Mouse (Mus musculus): ENCODE results near the gene Prmt1.

Prmt1 gene

DNA sequence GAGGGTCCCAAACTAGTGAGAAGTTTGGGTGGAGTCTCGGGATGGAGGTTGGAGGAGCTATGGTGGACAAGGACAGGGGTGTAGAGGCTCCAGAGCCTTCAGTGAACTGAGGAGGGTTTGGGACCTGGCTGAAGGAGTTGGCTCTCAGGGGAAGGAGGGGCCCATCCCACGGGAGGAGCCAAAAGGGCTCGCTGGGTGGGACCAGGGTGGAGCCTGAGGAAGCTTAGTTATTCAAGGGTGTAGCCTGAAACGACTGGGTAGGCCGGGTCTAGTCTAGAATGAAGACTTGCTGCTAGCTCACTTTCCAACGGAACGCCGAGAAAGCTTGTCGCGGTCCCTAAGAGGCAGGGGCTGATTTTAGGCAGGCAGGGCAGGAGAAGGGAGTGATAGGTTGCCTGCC lies 34.4 kb downstream of the Prmt1 start:
- DNase-seq (ENCODE audit: low spot score): peak; percentile 75

- no peak for DNase-seq (ENCODE audit: low spot score)
Observed at GRCm38 (mm10) chr7:44949922-44950321, 36.4 kb downstream of the Prmt1 start.

DNA sequence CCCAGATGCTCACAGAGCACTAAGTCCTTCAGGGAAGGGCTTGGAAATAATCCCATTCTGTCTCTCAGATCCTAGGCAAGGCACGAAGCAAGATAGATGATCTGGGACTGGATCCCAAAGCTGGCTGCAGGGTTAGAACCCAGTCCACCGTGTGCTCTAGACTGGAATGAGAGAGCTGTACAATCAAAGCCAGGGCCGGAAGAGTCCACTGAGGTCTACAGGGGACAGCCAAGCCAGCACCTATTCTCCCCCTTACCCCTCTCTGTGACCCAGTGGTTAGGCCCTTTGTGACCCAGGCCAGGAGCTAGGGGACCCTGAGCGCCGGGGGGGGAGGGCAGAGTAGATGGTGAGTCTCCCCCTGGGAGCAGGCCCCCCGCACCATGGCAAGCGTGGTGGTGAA lies 43.5 kb downstream of the Prmt1 start, which contains the start of gene Tsks:
TSS of gene Tsks (plus strand) at position 301 of the 400 bp plus-strand sequence.
- DNase-seq (ENCODE audit: low spot score): no peak

DNA sequence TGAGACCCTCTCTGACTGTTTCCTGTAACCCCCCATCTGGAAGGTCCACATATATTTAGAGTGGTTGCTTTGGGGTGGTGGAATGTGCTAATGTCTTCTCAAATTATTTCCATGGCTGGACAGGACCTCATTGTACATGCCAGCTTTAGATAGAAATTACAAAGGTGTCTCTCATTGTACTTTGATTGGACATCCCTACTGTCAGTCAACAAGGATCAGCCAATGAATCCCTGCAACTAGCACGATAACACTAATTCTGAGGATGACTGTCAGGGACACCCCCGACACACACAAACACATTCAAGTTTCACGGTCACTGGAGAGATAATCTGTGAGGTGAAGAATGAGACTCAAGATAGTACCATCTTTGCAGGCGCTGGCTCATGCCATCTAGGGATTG lies 47.7 kb downstream of the Prmt1 start:
- DNase-seq (ENCODE audit: low spot score): no peak

- DNase-seq (ENCODE audit: low spot score): peak; percentile 100
Observed at GRCm38 (mm10) chr7:44929204-44930151, 56.9 kb downstream of the Prmt1 start, which contains the start of gene Ap2a1. TSS of gene Ap2a1 (minus strand) at chr7:44929496.

DNA sequence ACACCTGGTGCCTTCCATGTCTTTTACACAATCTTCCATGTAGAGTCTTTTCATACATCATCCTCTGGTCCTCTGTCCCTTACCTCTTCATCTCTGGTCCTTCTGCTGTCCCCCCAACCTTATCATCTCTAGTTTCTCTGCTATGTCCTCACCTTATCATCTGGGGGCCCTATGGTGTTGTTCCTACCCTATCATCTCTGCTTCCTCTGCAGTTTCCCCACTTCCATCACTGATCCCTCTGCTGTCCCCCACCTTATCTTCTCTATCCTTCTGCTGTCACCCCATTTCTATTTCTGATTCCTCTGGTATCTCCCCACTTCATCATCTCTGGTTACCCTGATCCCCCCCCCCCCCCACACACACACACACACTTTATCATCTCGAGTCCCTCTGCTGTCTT lies 57.8 kb downstream of the Prmt1 start:
- DNase-seq (ENCODE audit: low spot score): no peak

Data from embryo, embryonic 10.5 days (tissue).